Mouse (Mus musculus): ENCODE data around the gene Rassf7.
A peak's percentile ranks its signal among the peaks of the same experiment; 100 is the strongest.

DNA sequence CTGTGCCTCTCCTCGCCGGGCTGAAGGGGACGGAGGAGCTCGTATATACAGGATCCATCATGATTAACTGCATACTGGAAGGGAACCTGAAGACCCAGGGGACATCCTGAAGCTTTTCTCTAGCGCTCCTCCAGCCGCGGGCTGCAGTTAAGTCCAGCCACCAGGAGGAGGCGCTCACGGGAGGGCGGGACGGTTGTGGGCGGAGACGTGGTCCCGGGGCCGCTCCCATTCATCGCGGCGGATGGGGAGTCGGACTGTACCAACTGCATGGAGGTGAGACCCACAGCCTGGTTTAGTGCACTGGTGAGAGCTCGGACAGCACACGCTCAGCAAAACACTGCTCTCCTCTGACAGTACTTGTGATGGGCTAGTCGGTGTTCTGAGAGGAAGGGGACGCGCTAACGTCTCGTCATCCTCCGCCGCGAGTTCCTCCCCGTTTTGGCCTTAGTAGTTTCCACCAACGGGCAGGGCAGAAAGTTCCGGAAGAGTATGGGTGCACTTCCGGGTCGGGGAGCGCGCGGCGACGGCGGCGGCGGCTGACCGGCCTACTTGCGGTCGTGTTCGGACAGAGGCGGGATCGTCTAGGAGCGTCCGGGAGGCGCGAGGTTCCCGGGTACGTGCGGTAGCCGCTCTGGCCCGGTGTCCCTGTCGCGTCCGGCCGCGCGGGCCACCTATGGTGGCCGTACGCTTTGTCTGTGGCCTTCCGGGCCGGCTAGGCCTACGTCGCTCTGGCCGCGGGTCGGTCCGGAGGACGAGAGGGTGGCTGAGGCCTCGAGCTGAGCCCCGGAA is 12.8 kb downstream of the Rassf7 start, which contains the start of gene Phrf1:
- TF ChIP-seq CTCF (IDR thresholded peaks at IDR 0.05) (peak; percentile 100), EP300 (IDR thresholded peaks at IDR 0.05; ENCODE audit: insufficient read depth, low read depth, low read length) (peak; percentile 95; the same call in 1 of the 2 replicates)

All from heart, adult 2 months (tissue).